Mouse (Mus musculus) megakaryocyte, embryonic 14.5 days (primary cell): Measurements from ENCODE around the gene Pklr. TPM values are rescaled to one million over a fixed set of nuclear protein-coding genes. Genes with fewer than 3 reads are reported as not detected.
"Not testable (repeated sequence)": the region's sequence is repeated elsewhere in the genome, so short reads cannot be mapped to it uniquely, and the experiment has no call there.

Experiments
- H3K27me3 ChIP-seq: replicated peaks from 2 replicates; pipeline ENCODE3; 2012; ENCODE audit warnings: inconsistent platforms
- H3K36me3 ChIP-seq: replicated peaks from 2 replicates; pipeline ENCODE3; 2012; ENCODE audit warnings: low read length, inconsistent platforms, mixed read lengths
- H3K4me1 ChIP-seq: 2 replicates; pipeline ENCODE4 v1.6.1; 2012; ENCODE audit warnings: inconsistent platforms
- H3K4me3 ChIP-seq: replicated peaks from 2 replicates; pipeline ENCODE3; 2012; ENCODE audit warnings: moderate library complexity, mild to moderate bottlenecking, inconsistent platforms
- H3K9me3 ChIP-seq: 2 replicates; pipeline ENCODE4 v1.6.1; 2012; ENCODE audit warnings: inconsistent platforms
- FLI1 ChIP-seq: IDR thresholded peaks from 2 replicates; pipeline ENCODE4 v1.6.1; 2012; ENCODE audit warnings: low read length, inconsistent platforms, mixed read lengths
- GATA1 ChIP-seq: IDR thresholded peaks from 3 replicates; pipeline ENCODE4 v1.6.1; 2012; ENCODE audit warnings: mixed read lengths, low read length, inconsistent platforms, borderline replicate concordance
- polyA plus RNA-seq: library from polyadenylated mRNA; stranded (reverse); fragments of >175 nt; gene quantifications from 2 replicates; pipeline ENCODE4 v1.2.3, GENCODE M21; 2012; ENCODE audit warnings: low replicate concordance; ENCODE audit not compliant: insufficient read depth

Gene Pklr
- polyA plus RNA-seq, 1 experiment, result 0.26 TPM

DNA sequence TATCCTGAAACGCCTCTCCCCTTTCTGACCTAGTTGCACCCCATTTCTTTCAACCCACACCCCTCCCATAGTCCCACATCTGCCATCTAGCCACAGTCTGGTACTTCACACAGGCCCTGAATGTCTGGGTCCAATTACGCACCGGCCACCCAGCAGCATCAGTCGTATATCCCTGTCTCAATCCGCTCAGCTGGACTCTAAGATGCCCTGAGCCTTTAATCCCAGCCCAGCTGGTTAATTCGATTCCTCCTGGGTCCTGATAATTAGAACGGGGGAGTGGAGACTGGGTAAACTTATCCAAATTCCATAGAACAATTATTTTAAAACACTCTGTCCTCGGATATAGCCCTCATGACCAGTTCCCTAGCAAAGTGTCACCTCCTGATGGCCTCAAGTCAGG lies 9.6 kb downstream of the Pklr start:
- H3K9me3 ChIP-seq, result no peaks in the 10 kb centered on the region
- no peaks in the 10 kb centered on the region for H3K36me3 ChIP-seq
- H3K27me3 ChIP-seq, result peaks cover 89% of the 10 kb centered on the region
- peaks cover 14% of the 10 kb centered on the region; the same call in 1 of the 2 replicates for H3K4me1 ChIP-seq
- no peak for TF ChIP-seq GATA1
- TF ChIP-seq FLI1, result no peak
- no peak overlapping the region for H3K4me3 ChIP-seq

DNA sequence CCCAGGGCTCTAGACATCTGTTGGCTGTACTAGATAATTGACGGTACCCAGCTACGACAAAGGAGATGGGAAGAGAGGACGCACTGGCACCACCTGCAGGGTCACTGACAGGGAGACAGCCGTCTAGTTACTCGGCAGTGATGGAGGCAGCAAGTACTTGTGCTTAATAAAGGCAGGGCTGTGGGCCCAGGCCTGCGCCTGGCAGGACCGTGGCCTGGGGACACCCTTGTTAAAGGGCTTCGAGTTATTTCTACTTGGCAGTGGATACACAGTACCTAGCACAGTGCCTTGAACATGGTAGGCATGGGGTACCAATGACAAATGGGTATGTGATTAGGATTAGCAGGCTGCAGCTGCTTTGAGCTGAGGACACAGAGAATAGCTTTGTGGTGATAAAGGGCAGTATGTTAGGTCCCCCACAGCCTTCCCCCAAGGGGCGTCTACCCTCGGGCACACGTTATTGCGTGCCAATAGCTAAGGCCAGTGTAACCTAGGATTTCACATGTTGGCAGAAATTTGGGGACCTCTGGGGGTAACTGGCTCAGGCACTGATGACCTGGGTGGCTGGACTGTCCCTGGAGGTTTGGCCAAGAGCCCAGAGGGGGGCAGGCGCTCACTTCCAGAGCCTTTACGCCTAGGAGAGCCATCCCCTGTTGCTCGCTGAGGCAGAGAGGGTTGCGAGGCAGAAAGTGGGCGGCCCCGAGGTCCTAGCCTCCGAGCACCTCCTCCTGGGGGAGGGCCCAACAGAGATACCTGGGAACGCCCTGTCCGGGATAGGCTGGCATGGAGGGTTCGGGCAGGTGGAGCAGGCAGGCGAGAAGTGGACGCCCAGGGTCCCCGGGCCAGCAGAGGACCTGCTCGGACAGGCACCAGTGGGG lies 11.4 kb downstream of the Pklr start:
- H3K4me1 ChIP-seq, result peaks cover 14% of the 10 kb centered on the region; the same call in 1 of the 2 replicates
- no peak for TF ChIP-seq FLI1
- TF ChIP-seq GATA1, result no peak
- no peak overlapping the region for H3K4me3 ChIP-seq
- H3K9me3 ChIP-seq, result no peaks in the 10 kb centered on the region
- H3K36me3 ChIP-seq, result no peaks in the 10 kb centered on the region
- H3K27me3 ChIP-seq, result peaks cover 84% of the 10 kb centered on the region

DNA sequence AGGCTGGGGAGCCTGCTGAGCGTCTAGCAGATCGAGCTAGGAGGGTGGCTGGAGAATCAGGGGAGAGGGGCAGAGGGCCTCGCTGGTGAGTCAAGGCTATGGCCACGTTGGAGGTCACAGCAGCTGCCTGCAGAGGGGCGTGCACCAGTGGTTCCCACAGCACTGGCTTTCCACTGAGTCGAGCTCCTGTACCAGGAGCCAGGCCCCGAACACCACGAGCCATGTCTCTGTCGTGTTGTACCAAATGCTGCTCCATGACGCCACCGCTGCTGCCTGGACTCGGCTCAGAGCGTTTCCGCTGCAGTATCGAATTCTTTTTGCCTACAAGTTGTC lies 12.0 kb downstream of the Pklr start:
- no peaks in the 10 kb centered on the region for H3K36me3 ChIP-seq
- peaks cover 19% of the 10 kb centered on the region; the same call in 1 of the 2 replicates for H3K4me1 ChIP-seq
- H3K4me3 ChIP-seq, result peak overlapping the region; percentile 3
- peaks cover 84% of the 10 kb centered on the region for H3K27me3 ChIP-seq
- TF ChIP-seq FLI1 (no peak), GATA1 (no peak)
- H3K9me3 ChIP-seq, result no peaks in the 10 kb centered on the region

DNA sequence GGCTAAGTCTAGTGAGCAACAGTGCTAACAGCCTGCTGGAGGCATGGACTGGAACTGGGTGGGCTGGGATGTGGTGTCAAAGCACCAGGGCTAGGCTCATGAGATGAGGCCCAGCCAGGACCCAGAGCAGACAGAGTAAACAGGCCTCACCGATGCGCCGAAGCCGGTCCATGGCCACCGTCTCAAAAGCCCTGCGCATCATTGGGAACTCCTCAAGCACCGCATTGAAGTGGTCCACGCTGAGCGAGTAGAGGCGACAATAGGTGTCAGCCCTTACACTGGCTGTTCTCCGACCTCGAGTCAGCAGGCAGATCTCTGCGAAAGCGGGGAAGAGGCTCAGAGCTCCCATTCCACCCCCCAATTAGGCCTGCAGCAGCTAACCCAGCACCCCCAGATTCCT lies 12.6 kb downstream of the Pklr start:
- Histone ChIP-seq H3K4me1 (peaks cover 19% of the 10 kb centered on the region; the same call in 1 of the 2 replicates), H3K27me3 (peaks cover 81% of the 10 kb centered on the region), H3K9me3 (no peaks in the 10 kb centered on the region), H3K36me3 (no peaks in the 10 kb centered on the region), H3K4me3 (no peak overlapping the region)
- TF ChIP-seq FLI1, result no peak
- no peak for TF ChIP-seq GATA1

DNA sequence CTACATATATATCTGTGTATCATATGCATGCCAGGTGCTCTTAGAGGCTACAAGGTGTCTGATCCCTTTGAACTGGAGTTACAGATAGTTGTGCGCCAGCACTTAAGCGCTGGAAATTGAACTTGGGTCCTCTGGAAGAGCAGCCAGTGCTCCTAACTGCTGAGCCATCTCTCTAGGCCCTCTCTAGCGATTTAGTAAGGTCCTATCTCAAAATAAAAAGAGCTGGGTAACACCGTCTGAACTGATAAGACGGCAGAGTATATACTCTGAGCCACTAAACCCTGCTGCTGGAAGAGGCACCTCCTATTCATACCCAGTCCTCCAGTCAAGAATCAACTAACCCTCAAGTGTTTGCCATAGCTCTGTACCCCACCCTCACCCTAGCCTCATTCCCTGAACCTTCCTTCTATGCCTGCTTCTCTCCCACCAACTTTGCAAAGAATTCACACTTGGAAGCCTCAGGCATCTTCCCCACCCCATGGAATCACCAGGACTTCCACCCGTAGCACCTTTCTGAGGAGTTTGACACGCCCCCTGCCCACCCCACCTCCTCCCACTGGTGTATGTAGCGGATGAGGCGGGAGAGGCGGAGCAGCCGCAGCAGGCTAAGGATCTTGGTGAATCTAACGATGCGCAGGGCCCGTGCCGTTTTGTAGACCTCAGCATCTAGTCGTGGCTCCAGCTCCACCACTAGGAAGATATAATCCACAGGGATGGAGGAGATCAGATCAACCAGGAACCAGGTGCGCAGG lies 16.3 kb downstream of the Pklr start:
- no peaks in the 10 kb centered on the region for H3K9me3 ChIP-seq
- H3K4me1 ChIP-seq, result peaks cover 16% of the 10 kb centered on the region; the same call in 1 of the 2 replicates
- TF ChIP-seq GATA1, result no peak
- no peak for TF ChIP-seq FLI1
- H3K27me3 ChIP-seq, result peaks cover 70% of the 10 kb centered on the region
- no peak overlapping the region for H3K4me3 ChIP-seq
- no peaks in the 10 kb centered on the region for H3K36me3 ChIP-seq

DNA sequence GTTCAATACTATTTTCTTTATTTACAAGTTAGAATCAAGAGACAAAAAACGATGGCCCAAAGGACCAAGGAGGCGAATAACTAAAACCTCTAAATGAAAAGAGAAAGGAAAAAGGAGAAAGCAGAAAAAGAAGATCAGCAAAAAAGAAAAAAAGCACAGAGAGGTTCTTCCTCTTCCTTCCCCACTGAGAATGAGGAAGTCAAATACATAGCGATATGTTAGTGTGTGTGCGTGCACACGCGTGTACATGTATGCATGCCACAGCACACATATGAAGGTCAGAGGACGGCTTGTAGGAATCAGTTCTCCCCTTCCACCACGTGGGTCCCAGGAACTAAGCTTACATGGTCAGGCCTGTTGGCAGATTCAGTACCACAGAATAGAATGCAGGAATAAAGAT lies 21.0 kb downstream of the Pklr start:
- no peaks in the 10 kb centered on the region for H3K9me3 ChIP-seq
- H3K4me3 ChIP-seq, result no peak overlapping the region
- H3K36me3 ChIP-seq, result no peaks in the 10 kb centered on the region
- peaks cover 31% of the 10 kb centered on the region for H3K4me1 ChIP-seq
- TF ChIP-seq FLI1 (no peak), GATA1 (no peak)
- H3K27me3 ChIP-seq, result peaks cover 55% of the 10 kb centered on the region

DNA sequence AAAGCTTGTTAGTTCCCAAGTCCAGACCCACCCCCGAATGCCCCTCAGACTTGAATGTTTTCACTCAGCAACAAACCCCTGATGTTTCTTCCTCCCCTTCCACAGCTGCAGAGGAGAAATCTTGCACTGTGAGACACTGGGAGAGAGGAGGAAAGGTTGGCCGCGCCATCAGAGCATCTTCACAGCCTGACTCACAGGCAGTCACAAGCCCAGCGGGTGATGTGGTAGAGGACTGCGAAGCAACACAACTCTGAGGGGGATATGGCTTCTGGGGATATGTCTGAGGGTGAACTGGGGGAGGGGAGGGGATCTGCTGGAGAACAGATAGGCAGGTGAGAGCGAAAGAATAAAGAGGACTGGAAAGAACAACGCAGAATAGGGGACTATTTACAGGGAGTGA lies 22.7 kb downstream of the Pklr start:
- TF ChIP-seq FLI1 (no peak), GATA1 (no peak)
- no peaks in the 10 kb centered on the region for H3K9me3 ChIP-seq
- no peaks in the 10 kb centered on the region for H3K36me3 ChIP-seq
- H3K27me3 ChIP-seq, result peaks cover 45% of the 10 kb centered on the region
- peak overlapping the region; percentile 40 for H3K4me3 ChIP-seq
- peaks cover 31% of the 10 kb centered on the region for H3K4me1 ChIP-seq

DNA sequence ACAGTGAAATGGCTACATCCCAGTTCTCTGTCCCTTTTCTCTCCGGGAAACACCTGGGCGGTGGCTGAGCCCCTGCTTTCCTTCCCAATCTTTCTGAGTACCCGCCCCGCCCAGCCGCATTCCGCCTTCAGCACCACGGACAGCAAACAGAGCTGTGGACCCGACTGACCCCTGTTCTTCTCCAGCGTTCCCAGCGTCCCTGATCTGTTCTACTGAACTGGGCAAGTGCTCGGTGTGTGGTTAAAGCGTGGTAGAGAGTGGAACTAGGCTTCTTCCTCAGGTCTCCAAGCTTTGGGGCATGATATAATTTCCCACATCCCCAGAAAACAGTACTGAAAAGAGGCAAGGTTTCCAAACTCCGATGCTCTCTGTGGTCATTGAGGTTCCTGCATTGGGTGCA lies 23.3 kb downstream of the Pklr start:
- Histone ChIP-seq H3K4me1 (peaks cover 37% of the 10 kb centered on the region), H3K36me3 (no peaks in the 10 kb centered on the region), H3K9me3 (no peaks in the 10 kb centered on the region), H3K4me3 (peak overlapping the region; percentile 91), H3K27me3 (peaks cover 42% of the 10 kb centered on the region)
- no peak for TF ChIP-seq FLI1
- TF ChIP-seq GATA1, result no peak

DNA sequence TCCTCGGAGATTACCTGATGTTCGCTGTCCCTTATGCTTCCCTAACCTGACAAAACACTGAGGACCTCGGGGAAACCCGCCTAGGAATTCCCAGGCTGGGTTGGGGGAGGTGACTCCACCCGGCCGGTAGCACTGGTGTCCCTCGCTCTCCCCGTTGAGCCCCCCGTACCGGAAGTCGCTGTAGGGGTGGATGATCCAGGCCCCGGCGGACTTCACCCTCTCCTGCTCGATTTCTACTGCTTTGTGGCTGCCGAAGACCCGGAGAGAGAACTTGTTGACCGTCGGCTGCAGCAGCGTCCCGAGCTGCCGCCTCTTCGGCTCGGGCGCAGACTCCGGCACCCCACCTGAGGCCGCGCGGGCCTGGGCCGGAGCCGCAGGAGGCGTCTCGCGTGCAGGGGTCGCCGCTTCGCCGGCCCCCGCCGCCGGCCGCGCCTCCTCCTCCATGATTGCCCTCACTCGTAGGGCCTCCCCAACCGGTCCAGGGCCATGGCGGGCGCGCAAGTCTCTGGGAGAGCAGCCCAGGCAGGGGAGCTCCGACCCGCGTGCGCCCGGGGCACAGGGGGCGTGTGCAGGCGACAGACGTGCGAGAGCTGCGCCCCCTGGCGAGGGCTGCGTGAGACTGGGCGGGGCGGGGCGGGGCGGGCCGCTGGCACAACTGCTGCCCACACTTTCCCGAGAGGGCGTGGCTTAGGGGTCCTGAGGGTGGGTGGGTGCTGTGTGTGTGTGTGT lies 23.8 kb downstream of the Pklr start, which contains the start of gene Hcn3:
Gene Hcn3 (minus strand): TSS at position 581 of the 729 bp plus-strand sequence.
- peaks cover 37% of the 10 kb centered on the region for H3K4me1 ChIP-seq
- H3K36me3 ChIP-seq, result no peaks in the 10 kb centered on the region
- TF ChIP-seq GATA1 (no peak), FLI1 (no peak)
- peak within 1 kb of the TSS; percentile 91 for H3K4me3 ChIP-seq
- peaks cover 39% of the 10 kb centered on the region for H3K27me3 ChIP-seq
- H3K9me3 ChIP-seq, result no peaks in the 10 kb centered on the region

DNA sequence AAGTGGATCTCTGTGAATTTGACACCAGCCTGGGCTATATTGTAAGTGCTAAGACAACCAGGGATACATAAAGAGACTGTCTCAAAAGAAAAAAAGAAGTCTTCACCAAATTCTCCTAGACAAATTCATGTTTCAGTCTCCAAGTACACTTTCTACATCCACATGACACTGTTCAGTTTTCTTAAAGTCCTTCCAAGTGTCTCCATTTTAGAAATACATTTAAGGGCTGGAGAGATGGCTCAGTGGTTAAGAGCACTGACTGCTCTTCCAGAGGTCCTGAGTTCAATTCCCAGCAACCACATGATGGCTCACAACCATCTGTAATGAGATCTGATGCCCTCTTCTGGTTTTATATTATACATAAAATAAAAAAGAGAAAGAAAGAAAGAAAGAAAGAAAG lies 25.3 kb downstream of the Pklr start:
- H3K9me3 ChIP-seq, H3K4me3 ChIP-seq, H3K36me3 ChIP-seq: not testable (repeated sequence)
- Histone ChIP-seq H3K4me1 (peaks cover 46% of the 10 kb centered on the region), H3K27me3 (peaks cover 29% of the 10 kb centered on the region)
